In the genomic region with DNA sequence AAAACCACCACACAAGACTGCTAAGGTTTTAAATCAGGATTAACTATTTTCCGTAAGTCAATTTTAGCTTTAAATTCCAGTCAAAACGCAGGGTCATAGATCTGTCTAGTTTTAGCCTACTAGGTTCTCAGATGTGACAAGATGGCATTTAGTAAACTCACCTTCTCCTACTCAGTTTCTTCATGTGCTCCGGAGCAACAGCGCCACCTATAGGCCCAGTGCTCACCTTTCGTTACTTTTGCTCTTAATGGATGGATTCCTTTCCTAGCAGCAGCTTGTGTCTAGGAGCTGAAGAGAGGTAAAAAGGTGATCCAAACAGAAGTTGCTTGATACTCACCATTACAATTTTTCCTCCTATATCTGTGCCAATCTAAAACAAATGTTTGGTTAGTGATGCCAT, we compare ENCODE assay signal across 9 mouse cellular contexts. TPM values are rescaled to one million over a fixed set of nuclear protein-coding genes. Genes with fewer than 3 reads are reported as not detected.
A peak's percentile ranks its signal among the peaks of the same experiment; 100 is the strongest.
DNase-seq lines count a peak whose midpoint lies in the region; ATAC-seq and TF ChIP-seq lines count a peak whose summit lies in the region.
"Had no signal": no experiment of that assay in that cellular context is flagged by ENCODE, and none has a peak within 500 bp of the region (broad histone marks: within the 10 kb centered on the region; RNA-seq: fewer than 3 reads in every experiment).

No protein-coding gene starts in this region.

- H3K27ac ChIP-seq in kidney, embryonic 16.5 days (ENCODE audit: low read length), result no peak overlapping the region
- no peak overlapping the region for H3K27ac ChIP-seq in forebrain, postnatal 0 days (ENCODE audit: low read depth, low read length)
- no peak overlapping the region for H3K27ac ChIP-seq in intestine, embryonic 16.5 days (ENCODE audit: low read length)
- H3K27ac ChIP-seq: embryonic facial prominence, embryonic 13.5 days had no signal

- no peak overlapping the region for H3K4me2 ChIP-seq in kidney, embryonic 16.5 days (replicated peaks; ENCODE audit: low read depth, low read length)
- no peak overlapping the region for H3K4me2 ChIP-seq in forebrain, postnatal 0 days (ENCODE audit: low read depth)
- no peak overlapping the region for H3K4me2 ChIP-seq in intestine, embryonic 16.5 days (ENCODE audit: low read depth, low read length)
- H3K4me2 ChIP-seq: embryonic facial prominence, embryonic 13.5 days had no signal

- 17% methylated on average over 5 of the region's 5 CpGs for WGBS in kidney, embryonic 16.5 days
- 14% methylated on average over 5 of the region's 5 CpGs for WGBS in forebrain, postnatal 0 days
- WGBS in intestine, embryonic 16.5 days, result 14% methylated on average over 5 of the region's 5 CpGs

- DNase-seq in kidney, adult 18-20 months, result peak; percentile 82
- DNase-seq in c-Kit-positive CD71-positive TER-119-positive erythroid progenitor cells, embryonic 14.5 days (ENCODE audit: low spot score), result peak; percentile 94
- DNase-seq in forebrain, postnatal 0 days, result peak; percentile 81
- DNase-seq in left cerebral cortex, postnatal 4 days, result peak; percentile 75
- DNase-seq in natural killer cell, adult 2 months (ENCODE audit: low spot score in 2 of 2), result peak; percentile 50 to 75
- DNase-seq in testis, postnatal 10 days (ENCODE audit: low spot score), result peak; percentile 87

- no peak overlapping the region for H3K9ac ChIP-seq in kidney, embryonic 16.5 days (replicated peaks; ENCODE audit: low read length)
- no peak overlapping the region for H3K9ac ChIP-seq in forebrain, postnatal 0 days
- no peak overlapping the region for H3K9ac ChIP-seq in intestine, embryonic 16.5 days (ENCODE audit: low read depth, low read length)
- H3K9ac ChIP-seq: embryonic facial prominence, embryonic 13.5 days had no signal

- H3K9me3 ChIP-seq in kidney, embryonic 16.5 days (ENCODE audit: low read length), result no peaks in the 10 kb centered on the region
- H3K9me3 ChIP-seq in forebrain, postnatal 0 days (ENCODE audit: low read length), result no peaks in the 10 kb centered on the region
- no peaks in the 10 kb centered on the region for H3K9me3 ChIP-seq in intestine, embryonic 16.5 days (ENCODE audit: control insufficient read depth, low read length)
- H3K9me3 ChIP-seq: embryonic facial prominence, embryonic 13.5 days had no signal

- intact Hi-C loops in left cerebral cortex, postnatal 4 days (cut with DNase I), result no loop called here

- no peak for ATAC-seq in kidney, embryonic 16.5 days (ENCODE audit: low FRiP score, low TSS enrichment)
- peak; percentile 43; the same call in 1 of the 2 replicates for ATAC-seq in forebrain, postnatal 0 days
- ATAC-seq in intestine, embryonic 16.5 days, result peak; percentile 23; the same call in 1 of the 2 replicates

- H3K36me3 ChIP-seq in kidney, embryonic 16.5 days (ENCODE audit: insufficient read depth, low read length), result no peaks in the 10 kb centered on the region
- H3K36me3 ChIP-seq in forebrain, postnatal 0 days (ENCODE audit: insufficient read depth), result no peaks in the 10 kb centered on the region
- H3K36me3 ChIP-seq in intestine, embryonic 16.5 days (ENCODE audit: control insufficient read depth, insufficient read depth, low read length), result no peaks in the 10 kb centered on the region
- H3K36me3 ChIP-seq: embryonic facial prominence, embryonic 13.5 days had no signal

- H3K4me1 ChIP-seq in kidney, embryonic 16.5 days (ENCODE audit: insufficient read depth, low read length), result no peaks in the 10 kb centered on the region
- no peaks in the 10 kb centered on the region for H3K4me1 ChIP-seq in forebrain, postnatal 0 days (ENCODE audit: insufficient read depth)
- no peaks in the 10 kb centered on the region for H3K4me1 ChIP-seq in intestine, embryonic 16.5 days (ENCODE audit: control insufficient read depth, insufficient read depth, low read length)
- H3K4me1 ChIP-seq: embryonic facial prominence, embryonic 13.5 days had no signal

- TF ChIP-seq CTCF in forebrain, postnatal 0 days (IDR thresholded peaks at IDR 0.05; ENCODE audit: low read depth), result peak; percentile 84

- H3K27me3 ChIP-seq in kidney, embryonic 16.5 days (ENCODE audit: insufficient read depth, low read length), result no peaks in the 10 kb centered on the region
- H3K27me3 ChIP-seq in forebrain, postnatal 0 days (ENCODE audit: insufficient read depth, low read length), result no peaks in the 10 kb centered on the region
- no peaks in the 10 kb centered on the region for H3K27me3 ChIP-seq in intestine, embryonic 16.5 days (replicated peaks; ENCODE audit: control insufficient read depth, insufficient read depth, low read length)
- H3K27me3 ChIP-seq: embryonic facial prominence, embryonic 13.5 days had no signal

- no peak overlapping the region for H3K4me3 ChIP-seq in kidney, embryonic 16.5 days (ENCODE audit: low read length)
- H3K4me3 ChIP-seq in forebrain, postnatal 0 days (ENCODE audit: low read depth, low read length), result no peak overlapping the region
- no peak overlapping the region for H3K4me3 ChIP-seq in intestine, embryonic 16.5 days (ENCODE audit: low read length)
- H3K4me3 ChIP-seq: embryonic facial prominence, embryonic 13.5 days had no signal

RNA-seq across cellular contexts. Expression of gene Herc2, which starts 7.6 kb away (rescaled TPM):
- polyA plus RNA-seq in kidney, embryonic 16.5 days (2015; fragmentation: Nextera tagmentation; extraction: Ambion mirVana), result 19.2 and 26.9 TPM in 2 replicates
- total RNA-seq in forebrain, postnatal 0 days (2014; rRNA removed), result 72.8 and 85.4 TPM in 2 replicates
- polyA plus RNA-seq in forebrain, postnatal 0 days (2015; fragmentation: Nextera tagmentation; extraction: Ambion mirVana), result 29.0 and 38.4 TPM in 2 replicates
- 15.5 and 16.7 TPM in 2 replicates for polyA plus RNA-seq in intestine, embryonic 16.5 days (2015; fragmentation: Nextera tagmentation; extraction: Ambion mirVana)
- 100 to 1,000 TPM; 130 to 131 TPM for total RNA-seq in left cerebral cortex, postnatal 4 days (2021)

RNA-seq across cellular contexts. Expression of gene Nipa1, which starts 22.6 kb away (rescaled TPM):
- polyA plus RNA-seq in kidney, embryonic 16.5 days (2015; fragmentation: Nextera tagmentation; extraction: Ambion mirVana), result 4.4 and 5.9 TPM in 2 replicates
- 48.1 and 51.2 TPM in 2 replicates for total RNA-seq in forebrain, postnatal 0 days (2014; rRNA removed)
- 27.2 and 33.6 TPM in 2 replicates for polyA plus RNA-seq in forebrain, postnatal 0 days (2015; fragmentation: Nextera tagmentation; extraction: Ambion mirVana)
- 2.9 and 3.7 TPM in 2 replicates for polyA plus RNA-seq in intestine, embryonic 16.5 days (2015; fragmentation: Nextera tagmentation; extraction: Ambion mirVana)
- total RNA-seq in left cerebral cortex, postnatal 4 days (2021), result 10 to 100 TPM; 65.4 to 66.1 TPM
